Mouse (Mus musculus) heart, embryonic 15.5 days (tissue): Measurements from ENCODE around the gene Tbc1d19. TPM values are rescaled to one million over a fixed set of nuclear protein-coding genes. Genes with fewer than 3 reads are reported as not detected.

ENCODE experiments used
- ATAC-seq: fragments of 200-750 bp; cut with Nextera tagmentation; replicated peaks from 2 replicates; pipeline ENCODE4 v1.8.0; 2017; ENCODE audit warnings: low read depth, moderate TSS enrichment; ENCODE audit not compliant: insufficient number of reproducible peaks, insufficient read depth, low FRiP score
- H3K27ac ChIP-seq: fragments of 300-500 bp; sonication (generic); 2 replicates; pipeline ENCODE4 v1.5.1; 2015; ENCODE audit warnings: mild to moderate bottlenecking, inconsistent platforms
- H3K27me3 ChIP-seq: fragments of 300-500 bp; sonication (generic); 2 replicates; pipeline ENCODE4 v1.6.1; 2015; ENCODE audit warnings: inconsistent platforms
- H3K36me3 ChIP-seq: fragments of 300-500 bp; sonication (generic); 2 replicates; pipeline ENCODE4 v1.6.1; 2015; ENCODE audit warnings: mild to moderate bottlenecking, inconsistent platforms
- H3K4me1 ChIP-seq: fragments of 300-500 bp; sonication (generic); replicated peaks from 2 replicates; pipeline ENCODE4 v1.6.1; 2015; ENCODE audit warnings: inconsistent platforms
- H3K4me2 ChIP-seq: fragments of 300-500 bp; sonication (generic); 2 replicates; pipeline ENCODE4 v1.6.1; 2015; ENCODE audit warnings: inconsistent platforms, mild to moderate bottlenecking, moderate library complexity
- H3K4me3 ChIP-seq: fragments of 300-500 bp; sonication (generic); 2 replicates; pipeline ENCODE4 v1.5.1; 2015; ENCODE audit warnings: mild to moderate bottlenecking, inconsistent platforms
- H3K9ac ChIP-seq: fragments of 300-500 bp; sonication (generic); 2 replicates; pipeline ENCODE4 v1.6.1; 2015; ENCODE audit warnings: mild to moderate bottlenecking, inconsistent platforms
- H3K9me3 ChIP-seq: fragments of 300-500 bp; sonication (generic); replicated peaks from 2 replicates; pipeline ENCODE4 v1.6.1; 2016; ENCODE audit warnings: inconsistent platforms
- WGBS: fragments of 180-500 bp; shearing (Covaris S2); methylation state at CpG from one replicate; pipeline ENCODE4 v1.1.7; 2015; ENCODE audit warnings: mixed read lengths; 5-methylcytosine and 5-hydroxymethylcytosine counted together
- polyA plus RNA-seq: library from polyadenylated mRNA; unstranded; fragments of >200 nt; fragmentation: Nextera tagmentation; extraction: Ambion mirVana; gene quantifications from 2 replicates; pipeline ENCODE4 v1.2.1, GENCODE M21; 2015

Tbc1d19 gene
- polyA plus RNA-seq, 1 experiment from 2014 or later = 30.2 TPM

DNA sequence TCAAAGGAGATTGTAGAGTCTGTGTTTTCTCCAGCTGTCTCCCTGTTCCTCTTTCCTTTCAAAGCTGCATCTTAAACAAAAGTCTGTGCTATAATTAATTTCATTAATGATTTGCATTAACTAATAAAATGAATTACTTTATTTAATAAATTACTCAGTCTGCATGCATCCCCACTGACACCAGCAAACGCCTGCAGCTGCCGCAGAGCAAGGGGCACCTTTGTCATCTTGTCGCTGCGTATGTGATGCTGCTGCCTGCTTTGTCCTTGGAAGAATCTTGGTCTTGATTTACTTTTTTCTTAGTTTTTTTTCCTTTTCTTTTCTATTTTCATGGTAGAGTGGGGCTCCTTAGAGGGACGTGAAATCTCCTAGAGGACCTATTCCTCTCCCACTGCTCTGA is 43.2 kb downstream of the Tbc1d19 start:
- Histone ChIP-seq H3K4me1 (0 out of 2 replicates have a peak, but pooled peaks cover 3% of the 10 kb centered on the region), H3K27me3 (no peaks in the 10 kb centered on the region), H3K9me3 (no peaks in the 10 kb centered on the region), H3K36me3 (peaks cover 11% of the 10 kb centered on the region; the same call in 1 of the 2 replicates), H3K4me2 (no peak overlapping the region), H3K27ac (no peak overlapping the region), H3K9ac (no peak overlapping the region), H3K4me3 (no peak overlapping the region)
- WGBS = 90% methylated on average over 5 of the region's 5 CpGs
- ATAC-seq = no peak

DNA sequence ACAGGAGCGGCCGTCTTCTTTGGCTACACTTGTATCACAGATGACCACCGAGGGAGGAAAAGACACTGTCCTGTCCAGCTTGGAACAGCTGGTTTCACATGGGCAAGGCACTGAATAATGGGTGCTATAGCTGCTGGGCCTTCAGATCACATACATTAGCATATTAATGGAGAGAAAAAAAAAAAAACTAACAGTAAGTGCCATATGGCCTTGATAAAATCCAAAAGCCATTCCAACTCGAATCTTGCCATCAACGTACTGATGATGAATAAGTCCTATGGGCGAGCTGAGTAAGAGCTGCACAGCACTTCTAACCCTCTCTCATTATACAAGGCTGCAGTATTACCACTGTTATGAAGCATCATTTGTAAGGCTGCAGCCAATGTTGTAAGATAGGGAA is 45.2 kb downstream of the Tbc1d19 start:
- ATAC-seq = no peak
- Histone ChIP-seq H3K9ac (no peak overlapping the region), H3K9me3 (no peaks in the 10 kb centered on the region), H3K4me1 (no peaks in the 10 kb centered on the region), H3K36me3 (peaks cover 8% of the 10 kb centered on the region; the same call in 1 of the 2 replicates), H3K4me2 (no peak overlapping the region), H3K27ac (no peak overlapping the region), H3K27me3 (no peaks in the 10 kb centered on the region), H3K4me3 (no peak overlapping the region)
- WGBS = 63% methylated on average over 6 of the region's 6 CpGs

DNA sequence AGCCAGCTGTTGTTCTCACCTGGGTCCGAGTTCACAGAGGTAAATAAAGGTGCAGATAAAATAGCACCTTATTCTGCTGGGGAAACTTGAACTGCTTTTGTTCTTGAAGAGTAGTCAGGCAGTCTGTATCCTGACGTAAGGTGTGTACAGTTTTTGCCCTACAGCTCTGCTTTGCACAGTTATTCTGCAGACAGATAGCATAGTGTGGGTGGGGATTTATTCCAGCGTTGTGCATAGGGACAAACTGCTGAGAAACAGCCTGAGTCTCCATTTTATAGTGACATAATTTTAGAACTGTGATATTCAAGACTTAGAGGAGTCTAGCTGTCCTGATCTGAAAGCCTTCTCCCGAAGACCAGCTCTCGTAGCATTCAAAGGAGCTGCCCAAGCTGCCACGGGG is 46.6 kb downstream of the Tbc1d19 start:
- Histone ChIP-seq H3K4me2 (no peak overlapping the region), H3K4me3 (no peak overlapping the region), H3K27ac (no peak overlapping the region), H3K27me3 (no peaks in the 10 kb centered on the region), H3K9ac (no peak overlapping the region), H3K36me3 (peaks cover 4% of the 10 kb centered on the region; the same call in 1 of the 2 replicates), H3K9me3 (no peaks in the 10 kb centered on the region), H3K4me1 (no peaks in the 10 kb centered on the region)
- 82% methylated on average over 6 of the region's 6 CpGs for WGBS
- ATAC-seq = no peak

DNA sequence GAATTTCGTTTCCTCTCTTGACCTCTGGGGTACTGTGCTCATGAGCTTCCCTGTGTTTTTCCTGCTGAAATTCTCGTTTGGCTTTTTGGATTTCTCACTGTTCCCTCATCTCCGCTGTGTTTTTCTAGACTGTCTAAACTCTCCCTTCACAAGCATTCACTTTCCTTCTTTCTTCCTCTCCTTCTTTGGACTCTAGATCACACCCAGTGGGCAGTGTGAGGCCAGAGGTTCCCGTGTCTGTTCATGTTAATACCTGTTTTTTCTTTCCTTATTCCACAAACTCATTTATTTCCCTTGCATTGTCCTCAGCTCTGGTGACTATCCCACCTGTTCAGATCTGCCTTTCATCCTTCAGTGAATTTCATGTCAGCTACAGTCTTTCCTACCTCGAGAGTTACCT is 55.7 kb downstream of the Tbc1d19 start:
- H3K27ac ChIP-seq = no peak overlapping the region
- no peak overlapping the region for H3K9ac ChIP-seq
- no peak overlapping the region for H3K4me3 ChIP-seq
- H3K4me2 ChIP-seq = no peak overlapping the region
- ATAC-seq = no peak
- no peaks in the 10 kb centered on the region for H3K36me3 ChIP-seq
- H3K4me1 ChIP-seq = no peaks in the 10 kb centered on the region
- H3K27me3 ChIP-seq = no peaks in the 10 kb centered on the region
- no peaks in the 10 kb centered on the region for H3K9me3 ChIP-seq
- WGBS = 79% methylated on average over 5 of the region's 5 CpGs

DNA sequence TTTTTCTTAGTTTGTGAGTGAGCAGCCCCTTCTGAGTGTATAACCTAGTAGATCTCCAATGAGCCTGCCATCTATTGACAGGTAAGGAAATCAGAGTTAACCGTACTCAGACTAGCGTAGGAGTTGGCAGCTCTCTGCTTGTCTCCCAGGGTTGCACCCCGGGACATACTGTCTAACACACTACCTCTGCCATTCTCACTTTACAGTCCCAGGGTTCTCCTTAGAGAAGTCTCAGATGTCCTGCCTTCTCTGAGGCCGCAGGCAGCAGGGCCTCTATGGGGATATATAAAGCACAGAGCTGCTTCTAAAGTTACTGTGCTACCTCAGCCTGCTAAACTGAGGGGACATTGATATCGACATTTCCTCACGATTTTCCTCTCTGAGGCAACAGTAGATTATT is 56.6 kb downstream of the Tbc1d19 start:
- Histone ChIP-seq H3K4me1 (no peaks in the 10 kb centered on the region), H3K27ac (no peak overlapping the region), H3K27me3 (no peaks in the 10 kb centered on the region), H3K4me3 (no peak overlapping the region), H3K36me3 (no peaks in the 10 kb centered on the region), H3K9me3 (no peaks in the 10 kb centered on the region), H3K4me2 (no peak overlapping the region), H3K9ac (no peak overlapping the region)
- no peak for ATAC-seq
- WGBS = 82% methylated on average over 6 of the region's 6 CpGs

DNA sequence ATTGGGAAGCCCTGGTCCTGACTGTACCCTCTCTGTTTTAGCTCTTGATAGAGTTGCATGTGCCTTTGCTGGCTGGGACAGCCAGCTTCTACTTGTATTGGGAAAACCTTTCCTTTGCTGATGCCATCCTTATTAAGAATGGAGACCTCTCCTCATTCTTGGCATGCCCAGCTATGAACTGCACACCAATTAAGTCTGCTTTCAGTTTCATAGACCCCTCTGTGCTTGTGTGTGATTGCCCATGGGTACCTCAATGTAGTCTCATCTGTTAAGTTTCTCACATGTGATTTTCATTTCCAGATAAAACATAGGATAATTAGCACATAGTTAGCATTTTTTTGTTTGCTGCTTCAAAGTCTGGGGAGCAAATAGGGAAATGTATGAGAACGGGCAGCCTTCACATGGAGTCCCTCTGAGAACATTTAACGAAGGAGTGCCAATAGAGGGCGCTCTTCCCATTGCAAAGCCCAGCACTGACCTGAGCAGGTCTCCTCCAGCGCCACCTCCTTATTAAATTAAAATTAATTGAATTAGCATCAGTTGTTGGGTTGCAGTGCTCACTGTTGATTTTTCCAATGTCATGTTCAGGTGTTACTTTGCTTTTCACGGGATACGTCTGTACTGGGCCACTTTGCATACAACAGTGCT is 62.4 kb downstream of the Tbc1d19 start:
- ATAC-seq = 0 out of 2 replicates have a peak, but pooled peaks have one; percentile 39
- H3K9me3 ChIP-seq = no peaks in the 10 kb centered on the region
- H3K4me1 ChIP-seq = no peaks in the 10 kb centered on the region
- no peaks in the 10 kb centered on the region for H3K27me3 ChIP-seq
- H3K4me2 ChIP-seq = no peak overlapping the region
- whole genome bisulfite sequencing = 29% methylated on average over 6 of the region's 6 CpGs
- no peaks in the 10 kb centered on the region for H3K36me3 ChIP-seq
- no peak overlapping the region for H3K9ac ChIP-seq
- H3K4me3 ChIP-seq = no peak overlapping the region
- H3K27ac ChIP-seq = no peak overlapping the region

DNA sequence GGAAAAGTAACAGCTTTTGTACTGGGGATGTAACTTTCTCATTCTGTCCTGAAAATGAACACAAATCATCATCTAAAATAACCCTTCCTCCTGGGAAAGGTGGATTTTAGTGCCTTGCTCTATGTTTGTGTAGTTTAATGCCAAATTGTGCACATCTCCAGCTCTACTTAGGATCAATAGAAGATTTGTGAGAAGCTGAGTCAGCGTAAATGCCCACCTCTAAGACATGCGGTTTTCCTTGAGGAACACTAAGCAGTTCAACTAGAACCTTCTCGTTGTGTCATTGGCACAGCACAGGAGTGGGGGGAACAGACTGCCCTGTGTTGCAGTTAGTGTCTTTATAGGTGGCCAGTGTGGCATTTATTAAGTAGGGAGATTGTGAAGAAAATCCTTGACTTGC is 65.6 kb downstream of the Tbc1d19 start:
- Histone ChIP-seq H3K36me3 (no peaks in the 10 kb centered on the region), H3K27me3 (no peaks in the 10 kb centered on the region), H3K4me2 (no peak overlapping the region), H3K4me3 (no peak overlapping the region), H3K4me1 (no peaks in the 10 kb centered on the region), H3K9ac (no peak overlapping the region), H3K9me3 (no peaks in the 10 kb centered on the region), H3K27ac (no peak overlapping the region)
- ATAC-seq = no peak
- 88% methylated on average over 3 of the region's 3 CpGs for WGBS

DNA sequence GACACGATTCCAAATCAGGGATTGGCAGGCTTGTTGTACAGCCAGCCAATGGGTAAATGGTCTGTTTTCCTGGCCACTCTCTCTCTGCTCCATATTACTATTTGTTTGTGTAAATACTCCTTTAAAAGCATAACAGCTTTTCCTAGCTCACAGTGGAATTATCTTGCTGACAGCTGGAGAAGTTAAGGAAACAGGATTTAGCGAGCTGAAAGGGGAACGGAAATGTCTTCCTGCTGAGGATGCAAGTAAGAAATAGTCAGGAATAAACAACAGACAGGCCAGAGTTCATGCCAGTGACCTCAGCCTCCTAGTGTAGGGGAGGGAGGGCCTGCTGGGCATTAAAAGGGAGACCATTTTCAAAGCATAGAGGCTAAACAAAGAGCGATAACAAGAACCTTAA is 71.3 kb downstream of the Tbc1d19 start:
- no peak overlapping the region for H3K4me3 ChIP-seq
- H3K9ac ChIP-seq = no peak overlapping the region
- 0 out of 2 replicates have a peak overlapping the region, but pooled peaks have one; percentile 0 for H3K27ac ChIP-seq
- WGBS = 61% methylated on average over 4 of the region's 4 CpGs
- no peak overlapping the region for H3K4me2 ChIP-seq
- peaks cover 11% of the 10 kb centered on the region; the same call in 1 of the 2 replicates for H3K4me1 ChIP-seq
- H3K27me3 ChIP-seq = no peaks in the 10 kb centered on the region
- 0 out of 2 replicates have a peak, but pooled peaks cover 4% of the 10 kb centered on the region for H3K36me3 ChIP-seq
- no peaks in the 10 kb centered on the region for H3K9me3 ChIP-seq
- no peak for ATAC-seq

DNA sequence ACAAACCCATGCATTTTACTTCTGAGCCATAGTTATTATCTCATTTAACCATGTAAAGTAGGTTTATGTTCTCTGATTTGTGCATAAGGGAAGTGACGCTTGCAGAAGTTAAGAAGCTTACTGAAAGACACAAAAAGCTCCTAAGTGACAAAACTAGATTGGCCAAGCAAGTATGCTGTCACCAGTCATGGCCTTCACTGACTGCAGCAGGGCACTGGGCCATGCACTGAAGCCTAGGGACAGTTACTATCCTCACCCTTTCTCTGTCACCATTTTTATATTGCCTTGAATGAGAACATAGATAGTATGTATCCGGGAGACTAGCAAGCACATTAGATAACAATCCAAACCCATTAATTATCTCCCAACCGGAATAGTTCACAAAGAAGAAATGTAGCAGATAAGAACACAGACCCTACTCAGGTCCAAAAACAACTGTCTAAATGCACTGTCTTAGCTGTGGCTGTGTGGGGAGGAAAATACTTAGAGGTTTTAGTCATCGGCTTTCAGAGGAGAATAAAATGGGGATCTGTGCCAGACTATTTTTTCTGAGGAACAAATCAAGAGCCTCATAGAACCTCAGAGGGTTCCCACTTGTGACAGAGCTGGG is 72.1 kb downstream of the Tbc1d19 start:
- no peaks in the 10 kb centered on the region for H3K27me3 ChIP-seq
- no peak overlapping the region for H3K9ac ChIP-seq
- 0 out of 2 replicates have a peak, but pooled peaks cover 4% of the 10 kb centered on the region for H3K36me3 ChIP-seq
- peaks cover 11% of the 10 kb centered on the region; the same call in 1 of the 2 replicates for H3K4me1 ChIP-seq
- peak; percentile 47; the same call in 1 of the 2 replicates for ATAC-seq
- H3K9me3 ChIP-seq = no peaks in the 10 kb centered on the region
- H3K4me3 ChIP-seq = no peak overlapping the region
- H3K4me2 ChIP-seq = no peak overlapping the region
- 31% methylated on average over 4 of the region's 4 CpGs for WGBS
- H3K27ac ChIP-seq = peak overlapping the region; percentile 23; the same call in 1 of the 2 replicates

DNA sequence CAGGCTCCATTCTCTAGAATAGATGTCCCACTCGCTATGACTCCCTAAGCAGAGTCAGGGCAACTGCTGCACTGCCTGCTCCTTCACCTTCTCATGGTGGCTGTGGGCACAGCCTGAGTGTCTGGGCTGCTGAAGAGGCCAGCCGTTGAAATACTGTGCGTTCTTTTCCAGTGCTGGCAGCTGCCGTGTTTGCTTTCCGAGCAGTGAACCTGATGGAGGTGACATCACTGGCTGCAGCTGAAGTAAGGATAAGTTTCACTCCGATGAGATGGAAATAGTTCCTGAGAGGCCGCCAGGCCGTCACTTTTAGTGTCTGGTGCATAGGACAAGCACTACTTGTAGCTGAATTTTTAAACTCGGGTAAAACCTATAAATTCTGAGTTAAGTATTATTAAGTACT is 92.0 kb downstream of the Tbc1d19 start:
- 41% methylated on average over 9 of the region's 9 CpGs for WGBS
- Histone ChIP-seq H3K36me3 (peaks cover 11% of the 10 kb centered on the region), H3K9me3 (no peaks in the 10 kb centered on the region), H3K4me1 (peaks cover 4% of the 10 kb centered on the region; the same call in 1 of the 2 replicates), H3K4me3 (no peak overlapping the region), H3K9ac (no peak overlapping the region), H3K4me2 (no peak overlapping the region), H3K27ac (0 out of 2 replicates have a peak overlapping the region, but pooled peaks have one; percentile 47), H3K27me3 (no peaks in the 10 kb centered on the region)
- no peak for ATAC-seq

DNA sequence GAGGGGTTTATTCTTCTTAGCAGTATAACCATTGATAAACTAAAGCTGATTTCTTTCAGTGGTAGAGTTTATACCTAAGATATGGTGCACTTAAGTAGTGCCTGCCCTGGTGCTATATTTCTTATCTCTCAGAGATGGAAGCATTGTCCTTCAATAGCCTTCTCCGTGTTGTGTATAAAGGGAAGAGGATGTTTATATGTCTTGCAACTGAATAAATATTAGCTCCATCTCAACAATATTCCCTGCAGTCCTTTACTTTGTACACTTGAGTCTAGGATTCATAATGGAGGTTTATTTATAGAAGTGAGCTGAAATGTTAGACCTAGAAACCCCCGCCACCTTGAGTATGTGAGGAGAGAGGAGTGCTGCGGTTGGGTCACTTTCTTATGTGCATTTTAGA is 93.4 kb downstream of the Tbc1d19 start:
- Histone ChIP-seq H3K36me3 (peaks cover 11% of the 10 kb centered on the region), H3K9ac (no peak overlapping the region), H3K27ac (no peak overlapping the region), H3K4me3 (no peak overlapping the region), H3K27me3 (no peaks in the 10 kb centered on the region), H3K4me1 (peaks cover 4% of the 10 kb centered on the region; the same call in 1 of the 2 replicates), H3K4me2 (no peak overlapping the region), H3K9me3 (no peaks in the 10 kb centered on the region)
- 62% methylated on average over 3 of the region's 3 CpGs for WGBS
- no peak for ATAC-seq
